In the genomic region with DNA sequence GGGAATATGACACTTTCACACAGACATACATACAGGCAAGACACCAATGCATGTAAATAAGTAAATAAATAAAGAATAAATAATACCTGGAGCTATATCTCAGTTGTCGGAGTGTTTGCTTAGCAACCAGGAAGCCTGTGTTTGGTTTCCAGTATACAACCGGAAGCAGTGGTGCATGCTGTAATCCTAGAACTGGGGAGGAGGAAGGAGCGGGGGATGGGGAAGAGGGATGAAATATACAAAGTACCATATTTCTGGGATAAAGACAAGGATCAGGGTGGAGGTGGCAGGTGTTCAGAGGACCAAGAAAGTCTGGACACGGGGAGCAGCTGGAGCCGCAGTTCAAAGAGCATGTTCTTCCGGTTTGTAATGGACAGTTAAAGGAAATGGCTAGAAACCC, we compare ENCODE assay signal across 9 mouse cellular contexts.
"Had no signal": no experiment of that assay in that cellular context is flagged by ENCODE, and none has a peak within 500 bp of the region (broad histone marks: within the 10 kb centered on the region; RNA-seq: fewer than 3 reads in every experiment).

No protein-coding gene starts in this region.

- H3K9ac ChIP-seq: limb, embryonic 15.5 days; liver, embryonic 12.5 days; midbrain, embryonic 12.5 days; stomach, embryonic 15.5 days had no signal

- H3K36me3 ChIP-seq: limb, embryonic 15.5 days; liver, embryonic 12.5 days; midbrain, embryonic 12.5 days; stomach, embryonic 15.5 days had no signal

- H3K4me2 ChIP-seq: limb, embryonic 15.5 days; liver, embryonic 12.5 days; midbrain, embryonic 12.5 days; stomach, embryonic 15.5 days had no signal

- H3K27me3 ChIP-seq: limb, embryonic 15.5 days; stomach, embryonic 15.5 days had no signal

- H3K9me3 ChIP-seq: limb, embryonic 15.5 days; liver, embryonic 12.5 days; midbrain, embryonic 12.5 days; stomach, embryonic 15.5 days had no signal

- DNase-seq: kidney, adult 8-10 months; right cerebral cortex, postnatal 14 days; thymus, postnatal 4 days had no signal

- H3K4me1 ChIP-seq: limb, embryonic 15.5 days; midbrain, embryonic 12.5 days; stomach, embryonic 15.5 days had no signal

- ATAC-seq: intestine, embryonic 16.5 days; liver, embryonic 12.5 days; midbrain, embryonic 16.5 days had no signal

- H3K27ac ChIP-seq: limb, embryonic 15.5 days; liver, embryonic 12.5 days; midbrain, embryonic 12.5 days; stomach, embryonic 15.5 days had no signal

- H3K4me3 ChIP-seq: limb, embryonic 15.5 days; liver, embryonic 12.5 days; midbrain, embryonic 12.5 days; stomach, embryonic 15.5 days had no signal
